23 mouse cellular contexts compared by ENCODE assay signal in genomic region chr3:70004379-70004778, GRCm38 (mm10). TPM values are rescaled to one million over a fixed set of nuclear protein-coding genes. Genes with fewer than 3 reads are reported as not detected.
DNase-seq lines count a peak whose midpoint lies in the region; ATAC-seq lines count a peak whose summit lies in the region.
"Had no signal": no experiment of that assay in that cellular context is flagged by ENCODE, and none has a peak within 500 bp of the region (broad histone marks: within the 10 kb centered on the region; RNA-seq: fewer than 3 reads in every experiment).

No protein-coding gene starts in this region.

- H3K9ac ChIP-seq in embryonic facial prominence, embryonic 11.5 days (replicated peaks; ENCODE audit: low read length) = no peak overlapping the region
- no peak overlapping the region for H3K9ac ChIP-seq in kidney, embryonic 14.5 days (ENCODE audit: low read depth, low read length)
- H3K9ac ChIP-seq in midbrain, embryonic 15.5 days = no peak overlapping the region
- no peak overlapping the region for H3K9ac ChIP-seq in midbrain, embryonic 14.5 days (replicated peaks; ENCODE audit: low read length)
- H3K9ac ChIP-seq: liver, postnatal 0 days had no signal

- H3K27ac ChIP-seq in embryonic facial prominence, embryonic 11.5 days (replicated peaks; ENCODE audit: low read depth, low read length) = no peak overlapping the region
- no peak overlapping the region for H3K27ac ChIP-seq in embryonic facial prominence, embryonic 10.5 days (replicated peaks)
- no peak overlapping the region for H3K27ac ChIP-seq in kidney, embryonic 14.5 days (ENCODE audit: low read depth, low read length)
- H3K27ac ChIP-seq in midbrain, embryonic 15.5 days = no peak overlapping the region
- H3K27ac ChIP-seq in midbrain, embryonic 14.5 days (replicated peaks; ENCODE audit: low read depth, low read length) = no peak overlapping the region

- no peaks in the 10 kb centered on the region for H3K4me1 ChIP-seq in embryonic facial prominence, embryonic 11.5 days (ENCODE audit: control insufficient read depth, insufficient read depth, low read length)
- H3K4me1 ChIP-seq in embryonic facial prominence, embryonic 10.5 days = peaks cover 11% of the 10 kb centered on the region
- H3K4me1 ChIP-seq in kidney, embryonic 14.5 days (ENCODE audit: control insufficient read depth, insufficient read depth, low read length) = no peaks in the 10 kb centered on the region
- no peaks in the 10 kb centered on the region for H3K4me1 ChIP-seq in midbrain, embryonic 15.5 days
- 0 out of 2 replicates have a peak, but pooled peaks cover 3% of the 10 kb centered on the region for H3K4me1 ChIP-seq in midbrain, embryonic 14.5 days (ENCODE audit: control insufficient read depth, insufficient read depth, low read length)
- H3K4me1 ChIP-seq: megakaryocyte, embryonic 14.5 days had no signal

- intact Hi-C loops in heart, postnatal 14 days (cut with DNase I) = no loop called here

- ATAC-seq in embryonic facial prominence, embryonic 11.5 days (replicated peaks; ENCODE audit: insufficient number of reproducible peaks, low FRiP score, low TSS enrichment, low read depth) = peak; percentile 47; the same call in 1 of the 2 replicates
- ATAC-seq in kidney, embryonic 14.5 days (ENCODE audit: low FRiP score, low TSS enrichment) = peak; percentile 73; the same call in 1 of the 2 replicates
- 0 out of 2 replicates have a peak, but pooled peaks have one; percentile 20 for ATAC-seq in midbrain, embryonic 15.5 days (replicated peaks)
- ATAC-seq in midbrain, embryonic 14.5 days (ENCODE audit: low FRiP score, low TSS enrichment) = no peak
- no peak for ATAC-seq in megakaryocyte-erythroid progenitor cell, adult 5-6 weeks (replicated peaks; ENCODE audit: low FRiP score, low TSS enrichment, poor library complexity, severe bottlenecking)
- ATAC-seq: liver, postnatal 0 days; Patski had no signal

- DNase-seq in embryonic facial prominence, embryonic 11.5 days (ENCODE audit: low spot score) = no peak
- DNase-seq in embryonic facial prominence, embryonic 10.5 days (ENCODE audit: low spot score) = no peak
- DNase-seq in kidney, adult 8-10 months = no peak
- DNase-seq in midbrain, embryonic 14.5 days = no peak
- DNase-seq in heart, postnatal 14 days = no peak
- DNase-seq: adrenal gland, adult 8-10 months; kidney, adult 11 months; liver, postnatal 0 days; lung, postnatal 14 days had no signal

- H3K36me3 ChIP-seq in embryonic facial prominence, embryonic 11.5 days (replicated peaks; ENCODE audit: control insufficient read depth, insufficient read depth, low read depth, low read length) = no peaks in the 10 kb centered on the region
- H3K36me3 ChIP-seq in embryonic facial prominence, embryonic 10.5 days (replicated peaks) = no peaks in the 10 kb centered on the region
- H3K36me3 ChIP-seq in kidney, embryonic 14.5 days (ENCODE audit: control insufficient read depth, insufficient read depth, low read length) = no peaks in the 10 kb centered on the region
- no peaks in the 10 kb centered on the region for H3K36me3 ChIP-seq in midbrain, embryonic 15.5 days (replicated peaks)
- no peaks in the 10 kb centered on the region for H3K36me3 ChIP-seq in midbrain, embryonic 14.5 days (ENCODE audit: control insufficient read depth, insufficient read depth, low read length)

- 79% methylated on average over 8 of the region's 8 CpGs for WGBS in embryonic facial prominence, embryonic 11.5 days
- WGBS in embryonic facial prominence, embryonic 10.5 days = 82% methylated on average over 8 of the region's 8 CpGs
- 75% methylated on average over 8 of the region's 8 CpGs for WGBS in kidney, embryonic 14.5 days
- 83% methylated on average over 8 of the region's 8 CpGs for WGBS in midbrain, embryonic 15.5 days
- 81% methylated on average over 8 of the region's 8 CpGs for WGBS in midbrain, embryonic 14.5 days

- H3K4me2 ChIP-seq in embryonic facial prominence, embryonic 11.5 days (ENCODE audit: low read depth, low read length) = no peak overlapping the region
- H3K4me2 ChIP-seq in kidney, embryonic 14.5 days (replicated peaks; ENCODE audit: low read depth, low read length) = no peak overlapping the region
- H3K4me2 ChIP-seq in midbrain, embryonic 15.5 days = no peak overlapping the region
- no peak overlapping the region for H3K4me2 ChIP-seq in midbrain, embryonic 14.5 days (ENCODE audit: low read length)
- H3K4me2 ChIP-seq: heart, embryonic 11.5 days had no signal

- H3K4me3 ChIP-seq in embryonic facial prominence, embryonic 11.5 days (ENCODE audit: low read depth, low read length) = no peak overlapping the region
- no peak overlapping the region for H3K4me3 ChIP-seq in embryonic facial prominence, embryonic 10.5 days
- H3K4me3 ChIP-seq in kidney, embryonic 14.5 days (ENCODE audit: low read length) = no peak overlapping the region
- no peak overlapping the region for H3K4me3 ChIP-seq in midbrain, embryonic 15.5 days
- H3K4me3 ChIP-seq in midbrain, embryonic 14.5 days (replicated peaks; ENCODE audit: low read depth, low read length) = no peak overlapping the region
- H3K4me3 ChIP-seq: megakaryocyte, embryonic 14.5 days had no signal

- H3K27me3 ChIP-seq in embryonic facial prominence, embryonic 11.5 days (ENCODE audit: control insufficient read depth, insufficient read depth, low read length) = no peaks in the 10 kb centered on the region
- H3K27me3 ChIP-seq in embryonic facial prominence, embryonic 10.5 days (replicated peaks; ENCODE audit: low read depth, poor library complexity, severe bottlenecking) = no peaks in the 10 kb centered on the region
- no peaks in the 10 kb centered on the region for H3K27me3 ChIP-seq in kidney, embryonic 14.5 days (ENCODE audit: control insufficient read depth, insufficient read depth, low read length)
- no peaks in the 10 kb centered on the region for H3K27me3 ChIP-seq in midbrain, embryonic 15.5 days (replicated peaks)
- H3K27me3 ChIP-seq in midbrain, embryonic 14.5 days (ENCODE audit: control insufficient read depth, insufficient read depth, low read length) = no peaks in the 10 kb centered on the region
- H3K27me3 ChIP-seq: megakaryocyte, embryonic 14.5 days had no signal

- no peaks in the 10 kb centered on the region for H3K9me3 ChIP-seq in embryonic facial prominence, embryonic 11.5 days (replicated peaks; ENCODE audit: control insufficient read depth, low read length)
- H3K9me3 ChIP-seq in embryonic facial prominence, embryonic 10.5 days = no peaks in the 10 kb centered on the region
- H3K9me3 ChIP-seq in kidney, embryonic 14.5 days (ENCODE audit: control insufficient read depth, low read length) = no peaks in the 10 kb centered on the region
- H3K9me3 ChIP-seq in midbrain, embryonic 15.5 days = no peaks in the 10 kb centered on the region
- H3K9me3 ChIP-seq in midbrain, embryonic 14.5 days (ENCODE audit: control insufficient read depth, low read length) = no peaks in the 10 kb centered on the region

RNA-seq across cellular contexts. Expression of gene Otol1, which starts 3.0 kb away (rescaled TPM):
- polyA plus RNA-seq in embryonic facial prominence, embryonic 11.5 days (2014; fragmentation: Nextera tagmentation; extraction: Ambion mirVana) = not detected in 2 replicates
- polyA plus RNA-seq in embryonic facial prominence, embryonic 10.5 days (2016; fragmentation: Nextera tagmentation; extraction: Ambion mirVana) = 0.23 TPM in 1 of 2 replicates, not detected in the other
- polyA plus RNA-seq in kidney, embryonic 14.5 days (2014; fragmentation: Nextera tagmentation; extraction: Ambion mirVana) = not detected in 2 replicates
- not detected in 2 replicates for polyA plus RNA-seq in midbrain, embryonic 15.5 days (2015; fragmentation: Nextera tagmentation; extraction: Ambion mirVana)
- polyA plus RNA-seq in midbrain, embryonic 14.5 days (2014; fragmentation: Nextera tagmentation; extraction: Ambion mirVana) = not detected in 2 replicates
- not detected in 2 replicates for total RNA-seq in megakaryocyte-erythroid progenitor cell, adult 5-6 weeks (2014; fragmentation: Nextera tagmentation)
- total RNA-seq in megakaryocyte-erythroid progenitor cell, adult 5-6 weeks (2017) = not detected in 2 replicates
- not detected for total RNA-seq in heart, postnatal 14 days (2021)
- total RNA-seq: adrenal gland, adult 8-10 months; gastrocnemius, adult 8-10 months; granulocyte monocyte progenitor cell, adult 5-6 weeks; heart, postnatal 10 days; layer of hippocampus, postnatal 14 days; liver, adult 2 months; monocyte, adult 5-6 weeks had no signal
- polyA plus RNA-seq: frontal cortex, adult 2 months; heart, embryonic 11.5 days; liver, adult 2 months; liver, postnatal 0 days; neural tube, embryonic 11.5 days; Patski had no signal

Comparison
In these comparisons a context has a peak if more than half of its experiments do, and no peak if none do; other contexts are left out.
1. ATAC-seq: peak in embryonic facial prominence, embryonic 11.5 days (single experiment), kidney, embryonic 14.5 days (single experiment) and midbrain, embryonic 15.5 days (single experiment); none in midbrain, embryonic 14.5 days (single experiment) and megakaryocyte-erythroid progenitor cell, adult 5-6 weeks (single experiment).